Mouse (Mus musculus): ENCODE measurements at regions not wholly inside any gene's neighbourhood (a gene's known extent, or its start where the extent isn't known, plus 50 kb on each side); places are given as distances from the start of the nearest gene placed in this dataset.

DNA sequence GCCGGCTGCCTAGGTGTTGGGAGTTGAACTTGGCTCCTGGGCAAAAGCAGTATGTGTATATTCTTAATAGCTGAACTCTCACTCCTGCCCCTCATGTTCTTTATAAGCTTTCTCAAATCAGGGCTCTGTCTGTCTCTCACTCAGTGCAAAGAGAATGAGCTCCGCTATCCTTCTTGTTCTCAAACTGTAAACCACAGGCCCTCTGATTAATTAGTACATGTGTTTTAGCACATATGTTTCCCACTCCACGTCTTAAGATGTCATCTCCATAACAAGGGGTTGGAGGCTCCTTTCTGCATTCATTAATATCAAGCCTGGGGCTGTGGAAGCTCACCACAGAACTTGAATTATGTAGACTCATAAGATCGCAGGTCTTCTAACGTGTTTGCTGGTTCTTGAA is 104.7 kb downstream of the Nsun3 start:
- Histone ChIP-seq H3K36me3 (ENCODE audit: control insufficient read depth, insufficient read depth) (no peaks in the 10 kb centered on the region), H3K4me2 (replicated peaks; ENCODE audit: low read depth) (no peak overlapping the region), H3K27ac (ENCODE audit: low read depth, low read length) (no peak overlapping the region), H3K27me3 (replicated peaks; ENCODE audit: control insufficient read depth, insufficient read depth, low read length) (no peaks in the 10 kb centered on the region), H3K4me3 (ENCODE audit: low read depth, low read length) (no peak overlapping the region), H3K4me1 (replicated peaks; ENCODE audit: control insufficient read depth, insufficient read depth, low read length) (no peaks in the 10 kb centered on the region), H3K9ac (ENCODE audit: low read depth, low read length) (no peak overlapping the region), H3K9me3 (ENCODE audit: control insufficient read depth) (no peaks in the 10 kb centered on the region)
- WGBS = 79% methylated on average over 5 of the region's 5 CpGs
- no peak for ATAC-seq
- no peak for TF ChIP-seq CTCF (IDR thresholded peaks at IDR 0.05; ENCODE audit: low read depth)

- Histone ChIP-seq H3K27ac (ENCODE audit: low read depth, low read length) (no peak overlapping the region), H3K9ac (ENCODE audit: low read depth, low read length) (no peak overlapping the region), H3K27me3 (replicated peaks; ENCODE audit: control insufficient read depth, insufficient read depth, low read length) (no peaks in the 10 kb centered on the region), H3K4me3 (ENCODE audit: low read depth, low read length) (no peak overlapping the region), H3K4me1 (replicated peaks; ENCODE audit: control insufficient read depth, insufficient read depth, low read length) (no peaks in the 10 kb centered on the region), H3K9me3 (ENCODE audit: control insufficient read depth) (no peaks in the 10 kb centered on the region), H3K36me3 (ENCODE audit: control insufficient read depth, insufficient read depth) (no peaks in the 10 kb centered on the region), H3K4me2 (replicated peaks; ENCODE audit: low read depth) (no peak overlapping the region)
- TF ChIP-seq CTCF (IDR thresholded peaks at IDR 0.05; ENCODE audit: low read depth) = no peak
- WGBS = 72% methylated on average over 6 of the region's 6 CpGs
- ATAC-seq = no peak
Measured at GRCm38 (mm10) chr16:62676815-62677214, 109.8 kb downstream of the Nsun3 start.

DNA sequence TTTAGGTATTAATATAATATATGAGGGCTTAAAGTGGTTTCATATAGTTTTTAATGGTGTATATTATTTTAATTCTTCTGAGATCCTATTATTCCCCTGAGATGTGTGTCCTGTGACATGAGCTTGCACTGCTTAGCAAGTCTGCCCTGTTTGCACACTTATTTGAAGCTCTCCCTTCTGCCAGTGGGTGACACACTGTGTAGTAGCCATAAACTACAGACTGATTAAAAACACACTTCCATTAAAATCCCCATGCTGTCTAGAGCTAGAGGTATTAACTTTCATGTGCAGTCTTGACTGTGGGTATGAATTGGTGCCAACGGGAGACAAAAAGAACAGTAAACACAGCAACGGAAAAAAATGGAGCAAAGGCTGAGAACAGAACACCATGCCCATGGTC is 129.2 kb downstream of the Nsun3 start:
- Histone ChIP-seq H3K27ac (ENCODE audit: low read depth, low read length) (no peak overlapping the region), H3K4me1 (replicated peaks; ENCODE audit: control insufficient read depth, insufficient read depth, low read length) (no peaks in the 10 kb centered on the region), H3K9me3 (ENCODE audit: control insufficient read depth) (no peaks in the 10 kb centered on the region), H3K27me3 (replicated peaks; ENCODE audit: control insufficient read depth, insufficient read depth, low read length) (no peaks in the 10 kb centered on the region), H3K4me2 (replicated peaks; ENCODE audit: low read depth) (no peak overlapping the region), H3K36me3 (ENCODE audit: control insufficient read depth, insufficient read depth) (no peaks in the 10 kb centered on the region), H3K4me3 (ENCODE audit: low read depth, low read length) (no peak overlapping the region), H3K9ac (ENCODE audit: low read depth, low read length) (no peak overlapping the region)
- 82% methylated on average over 2 of the region's 2 CpGs for WGBS
- no peak for ATAC-seq
- no peak for TF ChIP-seq CTCF (IDR thresholded peaks at IDR 0.05; ENCODE audit: low read depth)

GRCm38 (mm10) chr16:62654436-62654835 is 132.2 kb downstream of the Nsun3 start:
- Histone ChIP-seq H3K9ac (ENCODE audit: low read depth, low read length) (no peak overlapping the region), H3K27ac (ENCODE audit: low read depth, low read length) (no peak overlapping the region), H3K27me3 (replicated peaks; ENCODE audit: control insufficient read depth, insufficient read depth, low read length) (no peaks in the 10 kb centered on the region), H3K36me3 (ENCODE audit: control insufficient read depth, insufficient read depth) (no peaks in the 10 kb centered on the region), H3K4me2 (replicated peaks; ENCODE audit: low read depth) (no peak overlapping the region), H3K4me3 (ENCODE audit: low read depth, low read length) (no peak overlapping the region), H3K9me3 (ENCODE audit: control insufficient read depth) (no peaks in the 10 kb centered on the region), H3K4me1 (replicated peaks; ENCODE audit: control insufficient read depth, insufficient read depth, low read length) (no peaks in the 10 kb centered on the region)
- no peak for TF ChIP-seq CTCF (IDR thresholded peaks at IDR 0.05; ENCODE audit: low read depth)
- WGBS = 76% methylated on average over 1 of the region's 1 CpGs
- no peak for ATAC-seq

- H3K4me1 ChIP-seq (replicated peaks; ENCODE audit: control insufficient read depth, insufficient read depth, low read length) = no peaks in the 10 kb centered on the region
- H3K4me3 ChIP-seq (ENCODE audit: low read depth, low read length) = no peak overlapping the region
- no peaks in the 10 kb centered on the region for H3K27me3 ChIP-seq (replicated peaks; ENCODE audit: control insufficient read depth, insufficient read depth, low read length)
- no peak overlapping the region for H3K27ac ChIP-seq (ENCODE audit: low read depth, low read length)
- H3K4me2 ChIP-seq (replicated peaks; ENCODE audit: low read depth) = no peak overlapping the region
- no peaks in the 10 kb centered on the region for H3K36me3 ChIP-seq (ENCODE audit: control insufficient read depth, insufficient read depth)
- 44% methylated on average over 8 of the region's 8 CpGs for WGBS
- H3K9me3 ChIP-seq (ENCODE audit: control insufficient read depth) = no peaks in the 10 kb centered on the region
- no peak for TF ChIP-seq CTCF (IDR thresholded peaks at IDR 0.05; ENCODE audit: low read depth)
- no peak for ATAC-seq
- H3K9ac ChIP-seq (ENCODE audit: low read depth, low read length) = no peak overlapping the region
Measured at GRCm38 (mm10) chr16:62653817-62654216, 132.8 kb downstream of the Nsun3 start.

DNA sequence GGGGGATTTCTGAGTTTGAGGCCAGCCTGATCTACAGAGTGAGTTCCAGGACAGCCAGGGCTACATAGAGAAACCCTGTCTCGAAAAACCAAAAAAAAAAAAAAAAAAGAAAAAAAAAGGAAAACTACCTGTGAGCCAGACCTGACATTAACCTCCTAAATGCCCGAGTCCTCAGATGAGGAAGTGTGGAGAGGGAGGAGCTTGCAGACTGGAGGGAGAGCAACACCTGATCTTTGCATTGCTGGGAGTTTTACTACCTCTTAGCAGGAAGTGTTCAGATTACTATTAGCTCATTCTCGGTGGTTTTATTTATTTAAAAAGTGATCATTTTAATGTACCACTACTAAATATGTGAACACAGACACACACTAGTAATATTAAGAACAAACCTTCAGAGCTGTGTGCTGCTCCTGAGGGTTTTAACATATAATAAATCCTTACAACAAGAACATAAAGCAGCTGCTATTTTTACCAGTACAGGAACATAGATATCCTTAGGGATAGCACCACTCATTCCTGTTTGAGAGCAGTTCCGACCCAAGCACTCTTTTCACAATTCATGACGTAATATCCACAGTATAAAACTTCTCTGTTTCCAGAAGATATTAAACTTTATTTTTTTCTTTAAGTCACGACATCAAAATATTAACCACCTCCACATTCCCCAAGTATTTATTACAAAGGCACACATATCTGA is 133.7 kb downstream of the Nsun3 start:
- Histone ChIP-seq H3K27me3 (replicated peaks; ENCODE audit: control insufficient read depth, insufficient read depth, low read length) (no peaks in the 10 kb centered on the region), H3K27ac (ENCODE audit: low read depth, low read length) (no peak overlapping the region), H3K36me3 (ENCODE audit: control insufficient read depth, insufficient read depth) (no peaks in the 10 kb centered on the region), H3K4me2 (replicated peaks; ENCODE audit: low read depth) (no peak overlapping the region), H3K4me1 (replicated peaks; ENCODE audit: control insufficient read depth, insufficient read depth, low read length) (no peaks in the 10 kb centered on the region), H3K9me3 (ENCODE audit: control insufficient read depth) (no peaks in the 10 kb centered on the region), H3K9ac (ENCODE audit: low read depth, low read length) (no peak overlapping the region), H3K4me3 (ENCODE audit: low read depth, low read length) (no peak overlapping the region)
- ATAC-seq = no peak
- TF ChIP-seq CTCF (IDR thresholded peaks at IDR 0.05; ENCODE audit: low read depth) = no peak
- 55% methylated on average over 6 of the region's 6 CpGs for WGBS

DNA sequence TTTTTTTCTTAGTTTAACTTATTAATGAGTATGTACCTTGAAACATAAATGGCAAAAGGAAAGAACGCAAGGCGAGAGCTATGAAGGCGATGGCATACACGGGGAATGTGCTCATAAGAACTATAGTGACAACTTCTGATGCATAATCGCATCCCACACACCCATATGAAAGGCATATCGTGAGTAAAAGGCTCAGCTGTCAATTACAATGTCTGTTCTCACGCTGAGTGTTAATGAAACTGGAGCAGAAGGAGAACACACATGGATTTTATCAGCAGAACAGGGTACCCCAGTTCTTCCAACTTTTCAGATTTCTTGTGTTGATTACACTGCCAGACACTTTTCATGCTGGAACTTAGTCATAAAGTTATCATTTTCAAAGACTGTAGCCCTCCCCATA is 135.8 kb downstream of the Nsun3 start:
- Histone ChIP-seq H3K4me3 (ENCODE audit: low read depth, low read length) (no peak overlapping the region), H3K9me3 (ENCODE audit: control insufficient read depth) (no peaks in the 10 kb centered on the region), H3K4me2 (replicated peaks; ENCODE audit: low read depth) (no peak overlapping the region), H3K4me1 (replicated peaks; ENCODE audit: control insufficient read depth, insufficient read depth, low read length) (no peaks in the 10 kb centered on the region), H3K27ac (ENCODE audit: low read depth, low read length) (no peak overlapping the region), H3K9ac (ENCODE audit: low read depth, low read length) (no peak overlapping the region), H3K27me3 (replicated peaks; ENCODE audit: control insufficient read depth, insufficient read depth, low read length) (no peaks in the 10 kb centered on the region), H3K36me3 (ENCODE audit: control insufficient read depth, insufficient read depth) (no peaks in the 10 kb centered on the region)
- no peak for TF ChIP-seq CTCF (IDR thresholded peaks at IDR 0.05; ENCODE audit: low read depth)
- 88% methylated on average over 7 of the region's 7 CpGs for WGBS
- no peak for ATAC-seq

Measured in intestine, postnatal 0 days (tissue).